In the genomic region with DNA sequence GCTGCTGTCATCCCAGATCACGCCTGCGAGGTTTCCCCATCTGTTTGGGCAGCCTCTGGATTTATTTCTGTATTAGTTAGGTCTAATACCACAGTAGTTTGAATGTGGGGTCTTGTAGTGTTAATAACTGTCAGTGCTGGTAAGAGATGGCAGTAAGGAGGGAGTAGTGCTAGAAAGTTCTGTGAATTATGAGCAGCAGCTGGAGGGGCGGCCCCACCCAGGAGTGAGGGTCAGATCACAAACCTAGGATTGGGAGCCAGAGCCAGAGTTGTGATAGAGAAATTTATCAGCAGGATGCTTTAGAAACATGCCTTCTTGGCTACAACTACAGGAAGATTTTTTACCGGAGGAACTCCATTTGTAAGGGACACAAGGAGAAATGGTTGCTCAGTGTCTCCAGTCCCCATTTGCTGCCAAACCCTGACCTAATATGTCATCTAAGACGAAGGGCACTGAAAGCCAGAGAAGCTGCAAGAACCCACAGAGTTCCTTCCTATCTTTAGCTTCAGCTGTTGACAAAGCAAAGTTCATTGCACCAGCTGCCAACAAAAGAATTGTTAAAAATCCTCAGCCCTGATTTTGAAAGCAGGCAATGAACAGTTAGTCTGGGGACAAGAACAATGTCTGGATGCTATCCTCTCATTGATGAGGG, we compare ENCODE assay signal across 13 mouse cellular contexts. TPM values are rescaled to one million over a fixed set of nuclear protein-coding genes. Genes with fewer than 3 reads are reported as not detected.
A peak's percentile ranks its signal among the peaks of the same experiment; 100 is the strongest.
DNase-seq lines count a peak whose midpoint lies in the region; ATAC-seq lines count a peak whose summit lies in the region.
"Had no signal": no experiment of that assay in that cellular context is flagged by ENCODE, and none has a peak within 500 bp of the region (broad histone marks: within the 10 kb centered on the region; RNA-seq: fewer than 3 reads in every experiment).

No protein-coding gene starts in this region.

- DNase-seq in heart, adult 9 months (ENCODE audit: low spot score in 2 of 2): peak; percentile 43 to 48
- DNase-seq in CD4-positive, CD25-positive, alpha-beta regulatory T cell, adult 2 months (ENCODE audit: low read depth, low spot score): peak; percentile 7
- DNase-seq in gastrocnemius, postnatal 25 days: peak; percentile 35
- DNase-seq in large intestine, adult 2 months (ENCODE audit: low read depth, low spot score): peak; percentile 66
- DNase-seq in MN1 (ENCODE audit: low spot score): no peak
- DNase-seq in adrenal gland, postnatal 36 days: no peak
- DNase-seq: cerebellum, adult 9-11 months had no signal

- WGBS in heart, embryonic 11.5 days (ENCODE audit: insufficient replicate concordance): 69% methylated on average over 5 of the region's 5 CpGs
- 30% methylated on average over 5 of the region's 5 CpGs for WGBS in large intestine, adult 2 months

- H3K4me3 ChIP-seq in heart, embryonic 11.5 days (ENCODE audit: low read depth, low read length): no peak overlapping the region

- no peak for ATAC-seq in heart, embryonic 11.5 days (replicated peaks; ENCODE audit: insufficient number of reproducible peaks, low FRiP score, low TSS enrichment)

- no peaks in the 10 kb centered on the region for H3K4me1 ChIP-seq in heart, embryonic 11.5 days (ENCODE audit: control insufficient read depth, insufficient read depth, low read length)

- no peaks in the 10 kb centered on the region for H3K36me3 ChIP-seq in heart, embryonic 11.5 days (ENCODE audit: control insufficient read depth, insufficient read depth, low read length)

- H3K27me3 ChIP-seq in heart, embryonic 11.5 days (ENCODE audit: control insufficient read depth, insufficient read depth, low read length): no peaks in the 10 kb centered on the region
- H3K27me3 ChIP-seq: CH12.LX had no signal

- no peak overlapping the region for H3K27ac ChIP-seq in heart, embryonic 11.5 days (ENCODE audit: low read depth, low read length)

- no peak overlapping the region for H3K9ac ChIP-seq in heart, embryonic 11.5 days (ENCODE audit: low read depth, low read length)

- H3K4me2 ChIP-seq in heart, embryonic 11.5 days: no peak overlapping the region

- no peaks in the 10 kb centered on the region for H3K9me3 ChIP-seq in heart, embryonic 11.5 days (replicated peaks; ENCODE audit: control insufficient read depth, low read length)

RNA-seq across cellular contexts. Expression of gene Gm11213, which starts 10.5 kb away (rescaled TPM):
- not detected in 2 replicates for polyA plus RNA-seq in heart, embryonic 11.5 days (2014; fragmentation: Nextera tagmentation; extraction: Ambion mirVana)
- not detected for total RNA-seq in gastrocnemius, postnatal 25 days (2021)
- polyA plus RNA-seq in large intestine, adult 2 months (2012; rRNA removed): not detected in 2 replicates
- not detected for total RNA-seq in adrenal gland, postnatal 36 days (2021)
- total RNA-seq: CH12.LX; megakaryocyte-erythroid progenitor cell, adult 5-6 weeks had no signal
- polyA plus RNA-seq: hindbrain, embryonic 11.5 days; limb, embryonic 11.5 days; thymus, postnatal 0 days had no signal

RNA-seq across cellular contexts. Expression of gene Tex48, which starts 27.6 kb away (rescaled TPM):
- polyA plus RNA-seq in heart, embryonic 11.5 days (2014; fragmentation: Nextera tagmentation; extraction: Ambion mirVana): not detected in 2 replicates
- not detected for total RNA-seq in gastrocnemius, postnatal 25 days (2021)
- not detected in 2 replicates for polyA plus RNA-seq in large intestine, adult 2 months (2012; rRNA removed)
- total RNA-seq in adrenal gland, postnatal 36 days (2021): not detected
- total RNA-seq: CH12.LX; megakaryocyte-erythroid progenitor cell, adult 5-6 weeks had no signal
- polyA plus RNA-seq: hindbrain, embryonic 11.5 days; limb, embryonic 11.5 days; thymus, postnatal 0 days had no signal

RNA-seq across cellular contexts. Expression of gene Tmem268, which starts 36.0 kb away (rescaled TPM):
- 5.5 and 5.8 TPM in 2 replicates for polyA plus RNA-seq in heart, embryonic 11.5 days (2014; fragmentation: Nextera tagmentation; extraction: Ambion mirVana)
- total RNA-seq in gastrocnemius, postnatal 25 days (2021): 10 to 100 TPM; 10.4 to 12.1 TPM
- polyA plus RNA-seq in large intestine, adult 2 months (2012; rRNA removed): 12.7 and 14.8 TPM in 2 replicates
- 10 to 100 TPM in 1 of 2 experiments, 1 to 10 TPM in 1; 8.2 to 17.6 TPM for total RNA-seq in adrenal gland, postnatal 36 days (2021)

RNA-seq across cellular contexts. Expression of gene Atp6v1g1, which starts 50.0 kb away (rescaled TPM):
- 213 and 221 TPM in 2 replicates for polyA plus RNA-seq in heart, embryonic 11.5 days (2014; fragmentation: Nextera tagmentation; extraction: Ambion mirVana)
- 100 to 1,000 TPM; 203 to 223 TPM for total RNA-seq in gastrocnemius, postnatal 25 days (2021)
- 37.2 and 39.9 TPM in 2 replicates for polyA plus RNA-seq in large intestine, adult 2 months (2012; rRNA removed)
- 100 to 1,000 TPM; 186 to 187 TPM for total RNA-seq in adrenal gland, postnatal 36 days (2021)

Comparison
In these comparisons a context has a peak if more than half of its experiments do, and no peak if none do; other contexts are left out.
1. DNase-seq: peak in heart, adult 9 months (2 of 2), CD4-positive, CD25-positive, alpha-beta regulatory T cell, adult 2 months (single experiment), gastrocnemius, postnatal 25 days (single experiment) and large intestine, adult 2 months (single experiment); none in MN1 (single experiment) and adrenal gland, postnatal 36 days (0 of 2).